Mouse (Mus musculus): Measurements from ENCODE around the gene Vdac2. TPM values are rescaled to one million over a fixed set of nuclear protein-coding genes. Genes with fewer than 3 reads are reported as not detected.

Gene Vdac2
- polyA plus RNA-seq, 1 experiment = 15.6 TPM

GRCm38 (mm10) chr14:21801624-21802023 is 23.4 kb upstream of the Vdac2 start:
- Histone ChIP-seq H3K36me3 (ENCODE audit: control insufficient read depth) (peaks cover 13% of the 10 kb centered on the region), H3K4me1 (ENCODE audit: control insufficient read depth) (peaks cover 4% of the 10 kb centered on the region), H3K27me3 (ENCODE audit: control insufficient read depth) (no peaks in the 10 kb centered on the region), H3K9me3 (ENCODE audit: control insufficient read depth, low read length) (no peaks in the 10 kb centered on the region), H3K4me3 (replicated peaks) (no peak overlapping the region)
- TF ChIP-seq TAL1 (IDR thresholded peaks at IDR 0.05; ENCODE audit: low read length) (no peak), GATA1 (IDR thresholded peaks at IDR 0.05; ENCODE audit: low read length) (no peak)

GRCm38 (mm10) chr14:21802543-21803206 is 22.4 kb upstream of the Vdac2 start:
- Histone ChIP-seq H3K9me3 (ENCODE audit: control insufficient read depth, low read length) (no peaks in the 10 kb centered on the region), H3K4me1 (ENCODE audit: control insufficient read depth) (peaks cover 15% of the 10 kb centered on the region), H3K4me3 (replicated peaks) (no peak overlapping the region), H3K27me3 (ENCODE audit: control insufficient read depth) (no peaks in the 10 kb centered on the region), H3K36me3 (ENCODE audit: control insufficient read depth) (peaks cover 13% of the 10 kb centered on the region)
- TF ChIP-seq GATA1 (IDR thresholded peaks at IDR 0.05; ENCODE audit: low read length) (no peak), TAL1 (IDR thresholded peaks at IDR 0.05; ENCODE audit: low read length) (no peak)

- H3K4me3 ChIP-seq (replicated peaks) = no peak overlapping the region
- no peaks in the 10 kb centered on the region for H3K27me3 ChIP-seq (ENCODE audit: control insufficient read depth)
- TF ChIP-seq TAL1 (IDR thresholded peaks at IDR 0.05; ENCODE audit: low read length) (no peak), GATA1 (IDR thresholded peaks at IDR 0.05; ENCODE audit: low read length) (no peak)
- peaks cover 20% of the 10 kb centered on the region for H3K4me1 ChIP-seq (ENCODE audit: control insufficient read depth)
- no peaks in the 10 kb centered on the region for H3K9me3 ChIP-seq (ENCODE audit: control insufficient read depth, low read length)
- peaks cover 4% of the 10 kb centered on the region for H3K36me3 ChIP-seq (ENCODE audit: control insufficient read depth)
Measured at GRCm38 (mm10) chr14:21806203-21806602, 18.8 kb upstream of the Vdac2 start.

- TF ChIP-seq GATA1 (IDR thresholded peaks at IDR 0.05; ENCODE audit: low read length) (no peak), TAL1 (IDR thresholded peaks at IDR 0.05; ENCODE audit: low read length) (no peak)
- no peaks in the 10 kb centered on the region for H3K27me3 ChIP-seq (ENCODE audit: control insufficient read depth)
- H3K4me1 ChIP-seq (ENCODE audit: control insufficient read depth) = peaks cover 25% of the 10 kb centered on the region
- H3K4me3 ChIP-seq (replicated peaks) = no peak overlapping the region
- H3K36me3 ChIP-seq (ENCODE audit: control insufficient read depth) = peaks cover 4% of the 10 kb centered on the region
- no peaks in the 10 kb centered on the region for H3K9me3 ChIP-seq (ENCODE audit: control insufficient read depth, low read length)
Measured at GRCm38 (mm10) chr14:21806631-21807160, 18.3 kb upstream of the Vdac2 start.

GRCm38 (mm10) chr14:21808208-21808922 is 16.7 kb upstream of the Vdac2 start:
- no peak overlapping the region for H3K4me3 ChIP-seq (replicated peaks)
- peaks cover 37% of the 10 kb centered on the region for H3K4me1 ChIP-seq (ENCODE audit: control insufficient read depth)
- no peaks in the 10 kb centered on the region for H3K9me3 ChIP-seq (ENCODE audit: control insufficient read depth, low read length)
- no peak for TF ChIP-seq GATA1 (IDR thresholded peaks at IDR 0.05; ENCODE audit: low read length)
- no peaks in the 10 kb centered on the region for H3K36me3 ChIP-seq (ENCODE audit: control insufficient read depth)
- H3K27me3 ChIP-seq (ENCODE audit: control insufficient read depth) = no peaks in the 10 kb centered on the region

GRCm38 (mm10) chr14:21809418-21809817 is 15.6 kb upstream of the Vdac2 start:
- H3K27me3 ChIP-seq (ENCODE audit: control insufficient read depth) = no peaks in the 10 kb centered on the region
- H3K9me3 ChIP-seq (ENCODE audit: control insufficient read depth, low read length) = no peaks in the 10 kb centered on the region
- no peak overlapping the region for H3K4me3 ChIP-seq (replicated peaks)
- peaks cover 45% of the 10 kb centered on the region for H3K4me1 ChIP-seq (ENCODE audit: control insufficient read depth)
- no peaks in the 10 kb centered on the region for H3K36me3 ChIP-seq (ENCODE audit: control insufficient read depth)
- TF ChIP-seq TAL1 (IDR thresholded peaks at IDR 0.05; ENCODE audit: low read length) (no peak), GATA1 (IDR thresholded peaks at IDR 0.05; ENCODE audit: low read length) (no peak)

GRCm38 (mm10) chr14:21811301-21811700 is 13.7 kb upstream of the Vdac2 start:
- no peaks in the 10 kb centered on the region for H3K9me3 ChIP-seq (ENCODE audit: control insufficient read depth, low read length)
- TF ChIP-seq GATA1 (IDR thresholded peaks at IDR 0.05; ENCODE audit: low read length) (no peak), TAL1 (IDR thresholded peaks at IDR 0.05; ENCODE audit: low read length) (no peak)
- no peaks in the 10 kb centered on the region for H3K36me3 ChIP-seq (ENCODE audit: control insufficient read depth)
- H3K27me3 ChIP-seq (ENCODE audit: control insufficient read depth) = no peaks in the 10 kb centered on the region
- no peak overlapping the region for H3K4me3 ChIP-seq (replicated peaks)
- H3K4me1 ChIP-seq (ENCODE audit: control insufficient read depth) = peaks cover 44% of the 10 kb centered on the region

GRCm38 (mm10) chr14:21811744-21812393 is 13.2 kb upstream of the Vdac2 start:
- Histone ChIP-seq H3K36me3 (ENCODE audit: control insufficient read depth) (no peaks in the 10 kb centered on the region), H3K27me3 (ENCODE audit: control insufficient read depth) (no peaks in the 10 kb centered on the region), H3K9me3 (ENCODE audit: control insufficient read depth, low read length) (no peaks in the 10 kb centered on the region), H3K4me1 (ENCODE audit: control insufficient read depth) (peaks cover 41% of the 10 kb centered on the region), H3K4me3 (replicated peaks) (no peak overlapping the region)
- no peak for TF ChIP-seq GATA1 (IDR thresholded peaks at IDR 0.05; ENCODE audit: low read length)
- TF ChIP-seq TAL1 (IDR thresholded peaks at IDR 0.05; ENCODE audit: low read length) = no peak

GRCm38 (mm10) chr14:21812590-21813162 is 12.4 kb upstream of the Vdac2 start:
- Histone ChIP-seq H3K4me3 (replicated peaks) (no peak overlapping the region), H3K27me3 (ENCODE audit: control insufficient read depth) (no peaks in the 10 kb centered on the region), H3K36me3 (ENCODE audit: control insufficient read depth) (no peaks in the 10 kb centered on the region), H3K4me1 (ENCODE audit: control insufficient read depth) (peaks cover 33% of the 10 kb centered on the region), H3K9me3 (ENCODE audit: control insufficient read depth, low read length) (no peaks in the 10 kb centered on the region)
- TF ChIP-seq GATA1 (IDR thresholded peaks at IDR 0.05; ENCODE audit: low read length) = no peak
- TF ChIP-seq TAL1 (IDR thresholded peaks at IDR 0.05; ENCODE audit: low read length) = no peak
